Mouse (Mus musculus) thymus, postnatal 25 days (tissue): ENCODE measurements around the gene Polr3b.

ENCODE experiments used
- DNase-seq: peaks from one replicate; pipeline ENCODE4 v3.0.0; 2022

Polr3b gene

GRCm38 (mm10) chr10:84611664-84612063 lies 10.4 kb upstream of the Polr3b start:
- no peak for DNase-seq

- DNase-seq, result no peak
Observed at GRCm38 (mm10) chr10:84612281-84612680, 9.8 kb upstream of the Polr3b start.

GRCm38 (mm10) chr10:84613366-84613765 lies 8.7 kb upstream of the Polr3b start:
- no peak for DNase-seq

GRCm38 (mm10) chr10:84615076-84615475 lies 7.0 kb upstream of the Polr3b start:
- DNase-seq, result no peak

GRCm38 (mm10) chr10:84631182-84631581 lies 9.1 kb downstream of the Polr3b start:
- peak; percentile 58 for DNase-seq

- peak; percentile 25 for DNase-seq
Observed at GRCm38 (mm10) chr10:84632005-84632404, 9.9 kb downstream of the Polr3b start.

GRCm38 (mm10) chr10:84636656-84637055 lies 14.6 kb downstream of the Polr3b start:
- DNase-seq, result no peak

- no peak for DNase-seq
Observed at GRCm38 (mm10) chr10:84638382-84638781, 16.3 kb downstream of the Polr3b start.

- no peak for DNase-seq
Observed at GRCm38 (mm10) chr10:84639525-84640287, 17.6 kb downstream of the Polr3b start.

- no peak for DNase-seq
Observed at GRCm38 (mm10) chr10:84640861-84641260, 18.8 kb downstream of the Polr3b start.

GRCm38 (mm10) chr10:84641576-84641975 lies 19.5 kb downstream of the Polr3b start:
- no peak for DNase-seq

GRCm38 (mm10) chr10:84645940-84646339 lies 23.8 kb downstream of the Polr3b start:
- no peak for DNase-seq

GRCm38 (mm10) chr10:84646506-84647102 lies 24.5 kb downstream of the Polr3b start:
- DNase-seq, result peak; percentile 58

GRCm38 (mm10) chr10:84647264-84647663 lies 25.2 kb downstream of the Polr3b start:
- DNase-seq, result no peak

GRCm38 (mm10) chr10:84648911-84649310 lies 26.8 kb downstream of the Polr3b start:
- DNase-seq, result no peak

GRCm38 (mm10) chr10:84654029-84654428 lies 31.9 kb downstream of the Polr3b start:
- no peak for DNase-seq

- DNase-seq, result no peak
Observed at GRCm38 (mm10) chr10:84654731-84655130, 32.6 kb downstream of the Polr3b start.

GRCm38 (mm10) chr10:84656618-84657017 lies 34.5 kb downstream of the Polr3b start:
- no peak for DNase-seq

GRCm38 (mm10) chr10:84657437-84658087 lies 35.5 kb downstream of the Polr3b start:
- DNase-seq, result no peak

- DNase-seq, result peak; percentile 32
Observed at GRCm38 (mm10) chr10:84658088-84658848, 36.2 kb downstream of the Polr3b start.

- no peak for DNase-seq
Observed at GRCm38 (mm10) chr10:84659281-84659680, 37.2 kb downstream of the Polr3b start.

- no peak for DNase-seq
Observed at GRCm38 (mm10) chr10:84662138-84662537, 40.0 kb downstream of the Polr3b start.

GRCm38 (mm10) chr10:84665713-84666260 lies 43.7 kb downstream of the Polr3b start:
- DNase-seq, result no peak
